Mouse (Mus musculus) G1E (cell line): Measurements from ENCODE around the gene P2rx5. TPM values are rescaled to one million over a fixed set of nuclear protein-coding genes. Genes with fewer than 3 reads are reported as not detected.
A peak's percentile ranks its signal among the peaks of the same experiment; 100 is the strongest.

Source experiments
- ATAC-seq: 2 replicates; pipeline ENCODE4 v1.8.0; 2016; ENCODE audit warnings: mild to moderate bottlenecking; ENCODE audit not compliant: insufficient number of reproducible peaks, poor library complexity, low FRiP score, severe bottlenecking; ENCODE audit errors: extremely low read depth
- DNase-seq: peaks from one replicate; pipeline ENCODE4 v3.0.0; 2012; ENCODE audit warnings: low spot score
- H3K27me3 ChIP-seq: 2 replicates; pipeline ENCODE4 v1.6.1; 2012; ENCODE audit warnings: mild to moderate bottlenecking, low read length, inconsistent platforms; ENCODE audit not compliant: insufficient read depth
- H3K36me3 ChIP-seq: replicated peaks from 2 replicates; pipeline ENCODE3; 2012; ENCODE audit warnings: mild to moderate bottlenecking, inconsistent platforms
- H3K4me1 ChIP-seq: 2 replicates; pipeline ENCODE4 v1.6.1; 2012; ENCODE audit warnings: low read depth, low read length, inconsistent platforms, mixed read lengths; ENCODE audit not compliant: insufficient read depth
- H3K4me3 ChIP-seq: 2 replicates; pipeline ENCODE4 v1.5.1; 2012; ENCODE audit warnings: low read depth, mild to moderate bottlenecking, inconsistent platforms, low read length, moderate library complexity, mixed read lengths
- H3K9me3 ChIP-seq: replicated peaks from 2 replicates; pipeline ENCODE4 v1.6.1; 2012; ENCODE audit warnings: inconsistent platforms
- CTCF ChIP-seq: IDR thresholded peaks from 2 replicates; pipeline ENCODE4 v1.5.1; 2012; ENCODE audit warnings: low read depth, low read length, inconsistent platforms, mixed read lengths
- GATA1 ChIP-seq: IDR thresholded peaks from 2 replicates; pipeline ENCODE4 v1.6.1; 2012; ENCODE audit warnings: borderline replicate concordance, low read length, inconsistent platforms, mixed read lengths
- GATA2 ChIP-seq: IDR thresholded peaks from 2 replicates; pipeline ENCODE4 v1.6.1; 2012; ENCODE audit warnings: low read depth, low read length, inconsistent platforms, borderline replicate concordance
- POLR2AphosphoS5 ChIP-seq: IDR thresholded peaks from 2 replicates; pipeline ENCODE4 v1.6.1; 2012; ENCODE audit warnings: low read depth, low read length, inconsistent platforms; ENCODE audit not compliant: insufficient replicate concordance
- TAL1 ChIP-seq: conservative IDR thresholded peaks from 2 replicates; pipeline ENCODE4 v1.6.1; 2012; ENCODE audit warnings: low read depth, low read length, inconsistent platforms, mixed read lengths
- polyA plus RNA-seq: library from polyadenylated mRNA; stranded (reverse); fragments of >175 nt; gene quantifications from 2 replicates; pipeline ENCODE4 v1.2.3, GENCODE M21; 2012
- total RNA-seq, 2 experiments: library from RNA; stranded (forward) in 1 of 2; stranded (reverse) in 1 of 2; fragments of 200-1000 nt in 1 of 2; fragments of >200 nt in 1 of 2; fragmentation: Nextera tagmentation in 1 of 2; gene quantifications; 2 replicates each; pipeline ENCODE4 v1.2.3; 2014 to 2017

The P2rx5 gene
- total and polyA plus RNA-seq, 3 experiments: 0.05 TPM; not detected in 2

- Histone ChIP-seq H3K36me3 (peaks cover 41% of the 10 kb centered on the region), H3K9me3 (no peaks in the 10 kb centered on the region), H3K4me1 (peaks cover 51% of the 10 kb centered on the region), H3K27me3 (no peaks in the 10 kb centered on the region; the same call in 1 of the 2 replicates), H3K4me3 (peak overlapping the region; percentile 98)
- no peak for TF ChIP-seq CTCF
- TF ChIP-seq GATA2: 0 out of 2 replicates have a peak, but pooled peaks have one; percentile 40
- TF ChIP-seq TAL1: no peak
- DNase-seq (no peak), ATAC-seq (no peak)
Observed at GRCm38 (mm10) chr11:73136587-73136986, 23.6 kb upstream of the P2rx5 start.

DNA sequence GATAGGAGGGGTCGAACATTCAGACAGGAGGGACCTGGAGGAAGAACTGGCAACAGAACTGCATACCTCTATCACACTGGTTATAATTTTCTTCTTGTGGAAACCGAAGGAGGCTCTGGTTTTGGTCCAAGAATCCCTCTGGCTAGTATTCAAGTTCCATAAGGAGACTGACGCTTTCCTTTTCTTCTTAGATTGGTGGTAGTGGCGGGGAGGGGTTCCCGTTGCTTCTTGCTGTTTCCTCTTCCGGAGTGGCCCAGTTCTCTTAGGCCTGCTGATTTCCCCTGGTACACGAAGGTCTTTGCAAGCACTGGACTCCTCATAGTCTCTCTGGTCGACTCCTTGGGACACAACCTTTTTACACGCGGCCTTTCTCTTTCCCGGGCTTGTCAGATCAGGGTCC, 23.1 kb upstream of the P2rx5 start:
- no peak for TF ChIP-seq POLR2AphosphoS5
- no peak for TF ChIP-seq GATA1
- TF ChIP-seq TAL1: no peak
- no peak for TF ChIP-seq GATA2
- TF ChIP-seq CTCF: no peak
- Histone ChIP-seq H3K36me3 (peaks cover 37% of the 10 kb centered on the region), H3K4me3 (peak overlapping the region; percentile 98), H3K9me3 (no peaks in the 10 kb centered on the region), H3K4me1 (peaks cover 49% of the 10 kb centered on the region), H3K27me3 (peaks cover 2% of the 10 kb centered on the region; the same call in 1 of the 2 replicates)
- DNase-seq: peak; percentile 34
- ATAC-seq: no peak

DNA sequence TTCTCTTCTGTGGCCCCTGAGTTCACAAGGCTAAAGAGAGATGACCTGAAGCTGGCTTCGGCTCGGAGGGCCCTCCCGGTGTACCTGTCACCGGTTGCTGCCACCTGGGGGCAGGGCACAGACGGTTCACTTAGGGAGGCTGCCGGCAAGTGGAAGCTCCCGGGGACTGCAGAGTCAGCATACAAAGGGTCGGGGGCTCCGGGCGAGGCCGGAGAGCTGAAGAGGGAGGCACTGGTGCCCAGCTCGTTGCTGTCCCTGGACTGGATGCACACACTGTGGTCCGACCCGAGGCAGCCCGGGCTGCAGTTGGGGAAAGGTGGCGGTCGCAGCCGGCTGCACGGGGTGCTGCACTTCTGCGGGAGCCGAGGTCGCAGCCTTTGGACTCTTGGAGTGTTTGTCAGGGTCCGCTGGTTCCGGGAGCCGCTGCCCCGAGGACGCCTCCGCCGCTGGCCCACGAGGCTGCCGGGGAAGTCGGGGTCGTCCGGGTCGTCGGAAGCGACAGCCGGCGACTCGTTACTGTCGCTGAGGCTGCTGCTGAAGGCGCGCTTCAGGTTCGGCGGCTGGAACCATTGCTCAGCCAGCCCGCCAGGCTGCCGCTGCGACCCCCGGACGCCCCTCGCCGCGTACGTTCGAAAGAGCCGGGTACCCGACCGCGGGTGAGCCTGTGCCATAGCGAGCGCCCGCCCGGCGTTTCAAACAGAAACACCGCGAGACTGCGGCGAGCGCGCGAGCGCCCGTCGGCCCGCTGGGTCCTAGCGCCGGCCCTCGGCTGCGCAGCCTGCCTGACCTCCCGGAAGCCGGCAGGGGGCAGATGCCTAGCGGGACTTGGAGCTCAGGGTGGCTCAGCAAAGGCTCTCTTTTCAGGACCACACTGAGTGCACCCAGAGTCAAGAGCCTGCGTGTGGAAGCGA, 22.4 kb upstream of the P2rx5 start, which contains the start of gene Haspin:
Gene Haspin (minus strand): TSS at position 704 of the 911 bp plus-strand sequence.
- H3K9me3 ChIP-seq: no peaks in the 10 kb centered on the region
- TF ChIP-seq CTCF (peak; percentile 65), GATA2 (no peak), POLR2AphosphoS5 (no peak)
- H3K4me1 ChIP-seq: peaks cover 45% of the 10 kb centered on the region
- peaks cover 30% of the 10 kb centered on the region for H3K36me3 ChIP-seq
- H3K4me3 ChIP-seq: peak within 1 kb of the TSS; percentile 98
- peaks cover 3% of the 10 kb centered on the region; the same call in 1 of the 2 replicates for H3K27me3 ChIP-seq
- peak; percentile 76 for ATAC-seq
- peak; percentile 95 for DNase-seq

GRCm38 (mm10) chr11:73144261-73144681, 15.9 kb upstream of the P2rx5 start:
- TF ChIP-seq CTCF (no peak), TAL1 (no peak), GATA2 (no peak), GATA1 (no peak), POLR2AphosphoS5 (no peak)
- H3K4me3 ChIP-seq: no peak overlapping the region
- no peak for ATAC-seq
- H3K9me3 ChIP-seq: no peaks in the 10 kb centered on the region
- peaks cover 32% of the 10 kb centered on the region for H3K27me3 ChIP-seq
- DNase-seq: no peak
- H3K36me3 ChIP-seq: no peaks in the 10 kb centered on the region
- no peaks in the 10 kb centered on the region for H3K4me1 ChIP-seq

GRCm38 (mm10) chr11:73146026-73146974, 13.9 kb upstream of the P2rx5 start:
- H3K4me3 ChIP-seq: no peak overlapping the region
- H3K27me3 ChIP-seq: peaks cover 34% of the 10 kb centered on the region
- TF ChIP-seq GATA1 (no peak), CTCF (no peak), GATA2 (no peak), TAL1 (no peak), POLR2AphosphoS5 (no peak)

GRCm38 (mm10) chr11:73146975-73147365, 13.3 kb upstream of the P2rx5 start:
- no peak for DNase-seq
- Histone ChIP-seq H3K4me3 (no peak overlapping the region), H3K4me1 (no peaks in the 10 kb centered on the region), H3K27me3 (peaks cover 34% of the 10 kb centered on the region), H3K36me3 (no peaks in the 10 kb centered on the region), H3K9me3 (no peaks in the 10 kb centered on the region)
- no peak for ATAC-seq
- TF ChIP-seq TAL1 (no peak), GATA1 (no peak), CTCF (no peak), POLR2AphosphoS5 (no peak), GATA2 (no peak)

More at GRCm38 (mm10) chr11:73146026-73146974, 13.9 kb upstream of the P2rx5 start:
- ATAC-seq: no peak
- H3K9me3 ChIP-seq: no peaks in the 10 kb centered on the region
- H3K4me1 ChIP-seq: no peaks in the 10 kb centered on the region
- no peak for DNase-seq
- no peaks in the 10 kb centered on the region for H3K36me3 ChIP-seq
